Mouse (Mus musculus) kidney, embryonic 14.5 days (tissue): ENCODE measurements around the gene Ahcyl1. TPM values are rescaled to one million over a fixed set of nuclear protein-coding genes. Genes with fewer than 3 reads are reported as not detected.
A peak's percentile ranks its signal among the peaks of the same experiment; 100 is the strongest.

Experiments
- ATAC-seq: fragments of 200-750 bp; cut with Nextera tagmentation; 2 replicates; pipeline ENCODE4 v1.8.0; 2017; ENCODE audit warnings: moderate number of reproducible peaks, mild to moderate bottlenecking, moderate TSS enrichment, moderate library complexity; ENCODE audit not compliant: low FRiP score, low TSS enrichment
- H3K27ac ChIP-seq: fragments of 300-500 bp; sonication (generic); 2 replicates; pipeline ENCODE4 v1.5.1; 2014; ENCODE audit warnings: low read depth, mild to moderate bottlenecking, low read length, moderate library complexity, mixed read lengths
- H3K27me3 ChIP-seq: fragments of 300-500 bp; sonication (generic); 2 replicates; pipeline ENCODE4 v1.6.1; 2014; ENCODE audit warnings: mild to moderate bottlenecking, low read length; ENCODE audit not compliant: control insufficient read depth, insufficient read depth
- H3K36me3 ChIP-seq: fragments of 300-500 bp; sonication (generic); 2 replicates; pipeline ENCODE4 v1.6.1; 2014; ENCODE audit warnings: low read length, mixed read lengths; ENCODE audit not compliant: control insufficient read depth, insufficient read depth
- H3K4me1 ChIP-seq: fragments of 300-500 bp; sonication (generic); 2 replicates; pipeline ENCODE4 v1.6.1; 2014; ENCODE audit warnings: low read length, mixed read lengths; ENCODE audit not compliant: control insufficient read depth, insufficient read depth
- H3K4me2 ChIP-seq: fragments of 300-500 bp; sonication (generic); replicated peaks from 2 replicates; pipeline ENCODE4 v1.6.1; 2014; ENCODE audit warnings: low read depth, mild to moderate bottlenecking, low read length
- H3K4me3 ChIP-seq: fragments of 300-500 bp; sonication (generic); 2 replicates; pipeline ENCODE4 v1.5.1; 2014; ENCODE audit warnings: mild to moderate bottlenecking, low read length
- H3K9ac ChIP-seq: fragments of 300-500 bp; sonication (generic); 2 replicates; pipeline ENCODE4 v1.6.1; 2014; ENCODE audit warnings: low read depth, mild to moderate bottlenecking, low read length, moderate library complexity
- H3K9me3 ChIP-seq: fragments of 300-500 bp; sonication (generic); 2 replicates; pipeline ENCODE4 v1.6.1; 2016; ENCODE audit warnings: low read length; ENCODE audit not compliant: control insufficient read depth
- WGBS: fragments of 180-500 bp; shearing (Covaris S2); extraction: QIAGEN DNeasy Blood & Tissue Kit; methylation state at CpG from one replicate; pipeline ENCODE4 v1.1.7; 2014; 5-methylcytosine and 5-hydroxymethylcytosine counted together
- polyA plus RNA-seq: library from polyadenylated mRNA; unstranded; fragments of >200 nt; fragmentation: Nextera tagmentation; extraction: Ambion mirVana; gene quantifications from 2 replicates; pipeline ENCODE4 v1.2.1, GENCODE M21; 2014

Gene Ahcyl1
- polyA plus RNA-seq, 1 experiment from 2014 or later: 119 TPM

DNA sequence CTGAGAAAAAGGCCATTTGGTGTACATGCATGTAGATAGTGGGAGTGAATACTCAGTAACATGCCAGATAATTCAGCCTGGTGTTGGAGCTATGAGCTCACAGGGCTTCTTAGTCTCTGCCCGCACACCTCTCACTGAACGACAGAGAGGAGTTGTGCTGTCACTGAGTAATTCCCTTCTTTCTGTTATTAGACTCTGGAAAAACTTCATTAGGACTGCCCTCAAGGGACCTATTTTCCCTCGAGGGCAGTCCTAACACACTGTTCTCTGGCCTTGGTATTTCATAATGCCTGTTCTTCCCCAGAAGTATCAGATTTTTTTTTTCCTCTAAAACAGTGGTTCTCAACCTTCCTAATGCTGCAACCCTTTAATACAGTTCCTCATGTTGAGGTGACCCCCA lies 15.7 kb upstream of the Ahcyl1 start:
- no peak overlapping the region for H3K9ac ChIP-seq
- no peak for ATAC-seq
- 45% methylated on average over 3 of the region's 3 CpGs for WGBS
- H3K27ac ChIP-seq: no peak overlapping the region
- H3K27me3 ChIP-seq: no peaks in the 10 kb centered on the region
- H3K4me1 ChIP-seq: no peaks in the 10 kb centered on the region
- H3K4me2 ChIP-seq: no peak overlapping the region
- no peaks in the 10 kb centered on the region for H3K9me3 ChIP-seq
- H3K4me3 ChIP-seq: no peak overlapping the region
- no peaks in the 10 kb centered on the region for H3K36me3 ChIP-seq

DNA sequence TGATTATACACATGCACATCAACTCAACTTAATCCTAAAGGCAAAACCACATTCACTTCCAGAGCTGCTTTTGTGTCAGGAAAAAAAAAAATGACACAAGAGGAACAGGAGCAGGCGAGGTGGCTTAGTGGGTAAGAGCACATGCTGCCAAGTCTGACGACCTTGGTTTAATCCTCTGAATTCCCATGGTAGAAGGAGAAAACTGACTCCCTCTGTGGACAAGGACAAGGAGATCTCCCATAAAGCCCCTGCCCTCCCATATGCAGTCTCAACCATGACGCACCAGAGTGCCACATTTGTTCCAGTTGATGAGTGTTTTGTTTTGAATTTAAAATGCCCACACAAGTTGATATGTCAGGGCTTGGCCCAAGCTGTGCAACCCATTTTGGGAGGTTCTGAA lies 12.8 kb upstream of the Ahcyl1 start:
- 72% methylated on average over 3 of the region's 3 CpGs for WGBS
- no peaks in the 10 kb centered on the region for H3K27me3 ChIP-seq
- no peak overlapping the region for H3K4me3 ChIP-seq
- no peak overlapping the region for H3K27ac ChIP-seq
- H3K4me1 ChIP-seq: no peaks in the 10 kb centered on the region
- H3K9me3 ChIP-seq: no peaks in the 10 kb centered on the region
- no peak overlapping the region for H3K4me2 ChIP-seq
- no peak overlapping the region for H3K9ac ChIP-seq
- H3K36me3 ChIP-seq: no peaks in the 10 kb centered on the region
- no peak for ATAC-seq

DNA sequence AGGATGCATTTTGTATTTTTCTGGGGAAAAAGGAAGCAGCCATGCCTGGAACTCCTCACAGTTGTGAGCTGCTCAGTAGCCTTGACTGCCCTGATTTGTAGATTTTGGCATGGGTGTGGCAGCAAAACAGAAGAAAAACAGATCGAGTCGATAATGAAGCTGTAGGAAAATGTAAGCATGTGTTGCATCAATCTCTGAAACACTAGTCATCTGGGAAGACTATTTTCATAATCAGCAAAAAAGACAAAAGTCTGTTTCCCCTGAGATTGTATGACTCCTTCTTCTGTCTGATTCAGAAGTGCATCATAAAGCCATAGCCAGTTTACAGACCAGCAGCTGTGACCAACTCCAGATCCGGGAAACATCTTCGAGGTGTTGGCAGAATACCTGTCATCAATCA lies 10.9 kb upstream of the Ahcyl1 start:
- Histone ChIP-seq H3K27me3 (no peaks in the 10 kb centered on the region), H3K27ac (no peak overlapping the region), H3K36me3 (no peaks in the 10 kb centered on the region), H3K9me3 (no peaks in the 10 kb centered on the region), H3K4me1 (no peaks in the 10 kb centered on the region), H3K9ac (no peak overlapping the region), H3K4me3 (no peak overlapping the region), H3K4me2 (no peak overlapping the region)
- WGBS: 75% methylated on average over 4 of the region's 4 CpGs
- ATAC-seq: no peak

DNA sequence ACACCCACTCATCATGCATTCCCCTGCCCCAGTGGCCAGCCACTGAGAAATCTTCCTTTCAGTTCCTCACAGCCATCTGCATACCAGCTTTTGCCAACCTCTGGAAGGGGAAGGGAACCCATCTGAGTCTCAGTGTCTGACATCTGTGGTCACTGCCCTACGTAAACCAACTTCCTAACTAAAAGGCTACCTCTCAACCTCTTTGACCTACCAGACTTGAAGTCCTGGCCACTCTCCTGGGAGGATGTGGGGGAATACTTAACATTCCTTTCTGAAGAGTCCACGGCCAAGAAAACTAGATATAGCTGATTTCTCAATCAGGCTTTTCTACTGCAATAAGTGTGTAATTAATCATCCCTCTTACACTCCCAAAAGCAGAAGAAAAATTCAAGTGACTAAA lies 9.8 kb upstream of the Ahcyl1 start:
- Histone ChIP-seq H3K27me3 (no peaks in the 10 kb centered on the region), H3K9ac (no peak overlapping the region), H3K9me3 (no peaks in the 10 kb centered on the region), H3K36me3 (no peaks in the 10 kb centered on the region), H3K27ac (no peak overlapping the region), H3K4me3 (no peak overlapping the region), H3K4me2 (no peak overlapping the region), H3K4me1 (no peaks in the 10 kb centered on the region)
- ATAC-seq: no peak
- 47% methylated on average over 2 of the region's 2 CpGs for WGBS

DNA sequence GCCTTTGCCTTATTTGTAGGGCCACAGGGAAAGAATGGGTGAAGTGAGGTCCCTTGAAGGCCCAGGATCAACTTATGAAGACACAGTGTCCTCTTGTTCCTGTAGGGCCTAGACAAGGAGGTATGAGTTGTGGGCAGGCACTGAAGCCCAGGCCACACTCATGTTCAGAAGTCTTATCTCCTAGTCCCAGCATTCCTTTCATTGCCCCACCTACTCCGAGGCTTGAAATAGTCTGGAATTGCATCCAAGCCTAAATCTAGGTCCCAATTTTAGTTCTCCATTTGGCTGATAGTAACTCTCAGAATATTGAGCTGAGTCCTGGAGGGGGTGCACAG lies 8.0 kb upstream of the Ahcyl1 start:
- Histone ChIP-seq H3K4me3 (no peak overlapping the region), H3K27me3 (no peaks in the 10 kb centered on the region), H3K4me1 (no peaks in the 10 kb centered on the region), H3K27ac (no peak overlapping the region), H3K9me3 (no peaks in the 10 kb centered on the region), H3K36me3 (no peaks in the 10 kb centered on the region), H3K9ac (no peak overlapping the region), H3K4me2 (no peak overlapping the region)
- 89% methylated on average over 1 of the region's 1 CpGs for WGBS
- no peak for ATAC-seq

DNA sequence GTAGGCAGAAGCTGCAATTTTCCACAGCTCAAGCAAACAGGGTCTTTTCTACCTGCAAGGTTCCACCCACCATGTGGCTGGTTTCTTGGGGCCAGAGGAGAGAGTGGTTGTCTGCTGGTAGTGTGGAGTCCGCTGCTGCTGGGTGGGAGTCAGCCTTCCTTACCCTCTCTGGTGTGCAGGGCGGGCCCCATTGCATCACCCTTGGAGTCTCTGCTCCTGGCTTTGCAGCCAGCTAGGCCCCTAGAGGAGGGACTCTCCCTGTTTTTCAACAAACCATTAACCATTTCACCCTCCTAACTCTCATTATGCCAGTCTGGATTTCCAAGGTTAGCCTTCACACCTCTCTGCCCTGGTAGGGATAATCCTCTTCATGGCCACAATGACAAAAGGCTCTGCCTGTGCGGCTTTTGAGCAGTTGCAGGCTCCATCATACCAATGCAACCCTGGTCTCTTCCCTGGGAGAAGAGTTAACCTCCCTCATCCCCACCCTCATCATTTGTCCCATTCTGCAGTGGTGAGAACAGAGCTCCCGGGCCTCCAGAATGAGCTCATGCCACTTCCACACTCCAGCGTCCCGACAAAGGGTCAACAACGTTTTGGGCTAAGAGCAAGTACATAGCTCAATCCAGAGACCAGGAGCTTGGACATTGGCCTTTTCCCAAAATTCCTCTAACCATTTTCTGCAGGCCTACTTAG lies 7.5 kb upstream of the Ahcyl1 start:
- no peaks in the 10 kb centered on the region for H3K4me1 ChIP-seq
- H3K9me3 ChIP-seq: no peaks in the 10 kb centered on the region
- no peaks in the 10 kb centered on the region for H3K27me3 ChIP-seq
- no peak overlapping the region for H3K4me3 ChIP-seq
- H3K9ac ChIP-seq: no peak overlapping the region
- no peak for ATAC-seq
- no peak overlapping the region for H3K27ac ChIP-seq
- no peak overlapping the region for H3K4me2 ChIP-seq
- WGBS: 78% methylated on average over 7 of the region's 7 CpGs
- no peaks in the 10 kb centered on the region for H3K36me3 ChIP-seq

DNA sequence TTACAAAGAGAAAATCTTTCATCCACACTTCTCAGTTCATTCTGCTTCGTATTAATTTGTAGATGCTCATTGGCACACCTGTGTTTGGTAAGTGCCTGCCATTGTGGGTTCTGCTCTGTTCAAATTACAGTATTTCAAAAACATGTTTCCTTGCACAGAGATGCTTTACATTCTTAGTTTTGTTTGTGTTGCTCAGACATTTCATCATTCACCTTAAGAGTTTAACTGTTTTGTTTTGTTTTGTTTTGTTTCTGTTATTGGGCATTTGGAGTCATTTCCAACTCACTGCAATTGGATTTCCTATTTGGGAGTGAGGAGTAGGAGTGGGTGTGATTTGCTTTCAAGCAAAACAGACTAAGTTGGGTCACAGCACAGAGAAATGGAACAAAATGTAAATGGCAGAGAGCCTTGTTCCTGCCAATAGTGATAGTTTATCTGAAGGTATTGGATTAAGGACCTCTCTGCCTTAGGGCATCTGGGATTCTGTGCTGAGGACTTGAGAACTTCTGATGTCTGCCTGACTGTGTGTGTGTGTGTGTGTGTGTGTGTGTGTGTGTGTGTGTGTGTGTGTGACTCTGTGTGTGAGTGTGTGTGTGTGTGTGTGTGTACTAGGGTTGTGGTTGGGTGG lies 5.5 kb upstream of the Ahcyl1 start:
- Histone ChIP-seq H3K27ac (no peak overlapping the region), H3K9me3 (no peaks in the 10 kb centered on the region), H3K36me3 (no peaks in the 10 kb centered on the region), H3K4me3 (no peak overlapping the region), H3K9ac (no peak overlapping the region), H3K27me3 (no peaks in the 10 kb centered on the region), H3K4me1 (no peaks in the 10 kb centered on the region), H3K4me2 (no peak overlapping the region)
- ATAC-seq: no peak
- WGBS: 85% methylated on average over 1 of the region's 1 CpGs

DNA sequence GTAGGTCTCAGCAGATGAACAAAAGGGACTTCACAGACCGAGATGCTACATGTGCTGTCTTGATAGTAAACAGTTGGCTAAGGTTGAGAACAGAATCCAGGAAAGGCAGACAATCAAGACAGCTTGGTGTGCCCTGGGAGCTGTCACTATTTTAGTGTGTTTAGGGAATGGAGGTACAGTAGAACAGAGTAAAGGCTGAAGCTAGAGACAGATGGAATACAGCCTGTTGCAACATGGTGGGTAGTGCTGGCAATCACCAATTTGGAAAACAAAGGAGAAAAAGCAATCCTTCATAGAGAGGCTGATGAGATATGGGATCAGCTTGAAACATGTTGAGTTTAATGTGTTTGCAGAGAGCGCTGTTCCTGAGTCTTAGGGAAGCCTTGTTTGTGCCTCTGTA lies 4.3 kb upstream of the Ahcyl1 start:
- no peak for ATAC-seq
- no peaks in the 10 kb centered on the region for H3K9me3 ChIP-seq
- no peaks in the 10 kb centered on the region for H3K27me3 ChIP-seq
- WGBS: 81% methylated on average over 2 of the region's 2 CpGs
- H3K4me1 ChIP-seq: no peaks in the 10 kb centered on the region
- H3K9ac ChIP-seq: no peak overlapping the region
- H3K36me3 ChIP-seq: no peaks in the 10 kb centered on the region
- no peak overlapping the region for H3K27ac ChIP-seq
- H3K4me3 ChIP-seq: no peak overlapping the region
- H3K4me2 ChIP-seq: no peak overlapping the region

DNA sequence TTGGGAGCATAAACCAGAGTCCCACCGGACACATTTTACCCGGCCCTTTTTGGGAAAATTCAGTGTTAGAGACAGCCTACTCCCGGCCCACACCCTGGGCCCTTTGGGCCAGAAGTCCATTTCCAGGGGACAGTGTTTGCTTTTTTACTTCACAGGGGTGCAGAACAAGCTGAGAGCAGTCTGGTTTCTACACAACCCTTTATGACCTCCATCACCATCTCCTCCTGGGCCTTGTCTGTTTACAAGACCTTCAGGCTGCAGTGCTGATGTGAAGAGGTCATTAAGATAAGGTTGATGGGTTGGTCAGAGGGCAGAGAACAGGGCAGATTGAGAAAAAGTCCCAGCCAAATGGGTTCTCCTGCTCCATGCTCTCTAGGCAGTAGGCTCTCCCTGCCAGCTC lies 550 bp upstream of the Ahcyl1 start:
- peak; percentile 24 for ATAC-seq
- no peaks in the 10 kb centered on the region for H3K9me3 ChIP-seq
- no peak overlapping the region for H3K27ac ChIP-seq
- peaks cover 18% of the 10 kb centered on the region for H3K4me1 ChIP-seq
- no peak overlapping the region for H3K4me3 ChIP-seq
- H3K4me2 ChIP-seq: peak overlapping the region; percentile 21; the same call in 1 of the 2 replicates
- WGBS: 31% methylated on average over 3 of the region's 3 CpGs
- no peaks in the 10 kb centered on the region for H3K27me3 ChIP-seq
- peak overlapping the region; percentile 25; the same call in 1 of the 2 replicates for H3K9ac ChIP-seq
- no peaks in the 10 kb centered on the region for H3K36me3 ChIP-seq
